Mouse (Mus musculus): ENCODE results near the gene Rmdn3. TPM values are rescaled to one million over a fixed set of nuclear protein-coding genes. Genes with fewer than 3 reads are reported as not detected.

Rmdn3 gene
- total and polyA plus RNA-seq, 3 experiments = 52.5 to 57.4 TPM; not detected in 1

DNA sequence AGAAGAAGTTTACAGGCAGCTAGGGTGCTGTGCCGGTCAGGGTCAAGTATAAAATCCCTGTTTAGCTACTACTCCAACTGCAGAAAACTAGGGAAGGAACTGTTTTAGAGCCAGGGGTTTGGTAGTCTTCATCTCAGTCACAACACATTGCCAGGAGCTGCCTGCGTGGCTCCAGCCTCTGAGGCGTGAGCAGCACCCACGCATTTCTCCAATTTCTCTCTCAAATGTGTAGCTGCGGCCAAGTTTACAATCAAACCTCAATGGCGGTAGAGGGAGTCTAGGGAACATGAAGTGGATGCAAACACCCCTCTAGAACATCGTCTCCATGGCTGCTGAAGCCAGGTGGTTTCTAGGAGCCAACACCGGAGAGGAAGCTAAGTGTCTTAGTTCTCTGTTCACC is 9.1 kb downstream of the Rmdn3 start:
- no peaks in the 10 kb centered on the region for H3K27me3 ChIP-seq (ENCODE audit: control insufficient read depth in 1 of 2, insufficient read depth in 2 of 2, low read length in 2 of 2)
- no peak for DNase-seq (ENCODE audit: low read depth, low spot score)
- H3K79me2 ChIP-seq (ENCODE audit: control insufficient read depth, insufficient read depth, low read length, poor library complexity) = no peaks in the 10 kb centered on the region; the same call in 1 of the 2 replicates
- no peak overlapping the region for H3K4me3 ChIP-seq (ENCODE audit: control insufficient read depth in 1 of 2, insufficient read depth in 1 of 2, low read depth in 2 of 2, low read length in 2 of 2)
- TF ChIP-seq USF2 (IDR thresholded peaks at IDR 0.05; ENCODE audit: borderline replicate concordance in 1 of 2, insufficient read depth in 1 of 2, low read depth in 1 of 2, low read length in 2 of 2) (no peak), POLR2A (IDR thresholded peaks at IDR 0.05; ENCODE audit: control insufficient read depth in 1 of 2, insufficient read depth in 1 of 2, low read depth in 1 of 2, low read length in 2 of 2, poor library complexity in 1 of 2) (no peak), ZMIZ1 (IDR thresholded peaks at IDR 0.05; ENCODE audit: low read depth, low read length) (no peak), NELFE (IDR thresholded peaks at IDR 0.05; ENCODE audit: low read depth, low read length) (no peak), MYC (IDR thresholded peaks at IDR 0.05; ENCODE audit: low read depth, low read length) (no peak)
- no peak overlapping the region for H3K27ac ChIP-seq (ENCODE audit: control insufficient read depth, low read depth, low read length)
- no peaks in the 10 kb centered on the region; a peak in 1 of 4 replicates for H3K4me1 ChIP-seq (ENCODE audit: control insufficient read depth in 1 of 2, insufficient read depth in 2 of 2, low read length in 2 of 2)
- H3K9ac ChIP-seq (ENCODE audit: control insufficient read depth, low read depth, low read length, poor library complexity, severe bottlenecking) = no peak overlapping the region
- H3K36me3 ChIP-seq (ENCODE audit: control insufficient read depth in 1 of 2, insufficient read depth in 2 of 2, low read length in 2 of 2) = peaks cover 9 to 15% of the 10 kb centered on the region in 2 experiments
- H3K9me3 ChIP-seq (replicated peaks; ENCODE audit: insufficient read depth, low read length) = no peaks in the 10 kb centered on the region

GRCm38 (mm10) chr2:119147160-119147678 is 9.6 kb downstream of the Rmdn3 start:
- no peak for DNase-seq (ENCODE audit: low read depth, low spot score)
- H3K79me2 ChIP-seq (ENCODE audit: control insufficient read depth, insufficient read depth, low read length, poor library complexity) = no peaks in the 10 kb centered on the region; the same call in 1 of the 2 replicates
- H3K4me3 ChIP-seq (ENCODE audit: control insufficient read depth in 1 of 2, insufficient read depth in 1 of 2, low read depth in 2 of 2, low read length in 2 of 2) = no peak overlapping the region
- no peaks in the 10 kb centered on the region; a peak in 1 of 4 replicates for H3K4me1 ChIP-seq (ENCODE audit: control insufficient read depth in 1 of 2, insufficient read depth in 2 of 2, low read length in 2 of 2)
- no peak overlapping the region for H3K9ac ChIP-seq (ENCODE audit: control insufficient read depth, low read depth, low read length, poor library complexity, severe bottlenecking)
- no peaks in the 10 kb centered on the region for H3K9me3 ChIP-seq (replicated peaks; ENCODE audit: insufficient read depth, low read length)
- H3K36me3 ChIP-seq (ENCODE audit: control insufficient read depth in 1 of 2, insufficient read depth in 2 of 2, low read length in 2 of 2) = peaks cover 6 to 15% of the 10 kb centered on the region in 2 experiments
- H3K27me3 ChIP-seq (ENCODE audit: control insufficient read depth in 1 of 2, insufficient read depth in 2 of 2, low read length in 2 of 2) = no peaks in the 10 kb centered on the region
- H3K27ac ChIP-seq (ENCODE audit: control insufficient read depth, low read depth, low read length) = no peak overlapping the region
- TF ChIP-seq MYB (IDR thresholded peaks at IDR 0.05; ENCODE audit: low read depth, low read length) = no peak
- TF ChIP-seq ZMIZ1 (IDR thresholded peaks at IDR 0.05; ENCODE audit: low read depth, low read length) = no peak
- no peak for TF ChIP-seq NELFE (IDR thresholded peaks at IDR 0.05; ENCODE audit: low read depth, low read length)
- TF ChIP-seq JUND (IDR thresholded peaks at IDR 0.05; ENCODE audit: low read depth, low read length) = no peak
- TF ChIP-seq MYC (IDR thresholded peaks at IDR 0.05; ENCODE audit: low read depth, low read length) = no peak
- no peak for TF ChIP-seq MEF2A (IDR thresholded peaks at IDR 0.05; ENCODE audit: extremely low read depth, insufficient replicate concordance, low read depth, low read length, poor library complexity, severe bottlenecking)
- TF ChIP-seq E2F4 (IDR thresholded peaks at IDR 0.05; ENCODE audit: borderline replicate concordance, low read depth, low read length) = no peak
- TF ChIP-seq ZKSCAN1 (IDR thresholded peaks at IDR 0.05; ENCODE audit: low read depth, low read length) = no peak
- TF ChIP-seq CHD2 (IDR thresholded peaks at IDR 0.05; ENCODE audit: low read length) = no peak
- no peak for TF ChIP-seq ZNF384 (IDR thresholded peaks at IDR 0.05; ENCODE audit: low read depth, low read length)
- no peak for TF ChIP-seq EP300 (IDR thresholded peaks at IDR 0.05; ENCODE audit: low read depth in 1 of 2, low read length in 2 of 2)
- TF ChIP-seq HCFC1 (IDR thresholded peaks at IDR 0.05; ENCODE audit: low read depth, low read length) = no peak
- no peak for TF ChIP-seq SIN3A (IDR thresholded peaks at IDR 0.05; ENCODE audit: low read length)
- no peak for TF ChIP-seq USF2 (IDR thresholded peaks at IDR 0.05; ENCODE audit: borderline replicate concordance in 1 of 2, insufficient read depth in 1 of 2, low read depth in 1 of 2, low read length in 2 of 2)

All from MEL (cell line).